Mouse (Mus musculus) lung, embryonic 14.5 days (tissue): Measurements from ENCODE around the gene Edem3. TPM values are rescaled to one million over a fixed set of nuclear protein-coding genes. Genes with fewer than 3 reads are reported as not detected.
"Not testable (repeated sequence)": the region's sequence is repeated elsewhere in the genome, so short reads cannot be mapped to it uniquely, and the experiment has no call there.

Source experiments
- ATAC-seq: fragments of 200-750 bp; cut with Nextera tagmentation; 2 replicates; pipeline ENCODE4 v1.8.0; 2017; ENCODE audit warnings: mild to moderate bottlenecking, moderate TSS enrichment, moderate library complexity; ENCODE audit not compliant: insufficient read depth
- DNase-seq: peaks from one replicate; pipeline ENCODE4 v3.0.0-alpha.2; 2015
- H3K27ac ChIP-seq: fragments of 300-500 bp; sonication (generic); 2 replicates; pipeline ENCODE4 v1.5.1; 2014; ENCODE audit warnings: low read depth, mild to moderate bottlenecking, moderate library complexity
- H3K27me3 ChIP-seq: fragments of 300-500 bp; sonication (generic); 2 replicates; pipeline ENCODE4 v1.6.1; 2014; ENCODE audit warnings: low read length, control low read depth; ENCODE audit not compliant: insufficient read depth
- H3K36me3 ChIP-seq: fragments of 300-500 bp; sonication (generic); 2 replicates; pipeline ENCODE4 v1.6.1; 2014; ENCODE audit warnings: control low read depth; ENCODE audit not compliant: insufficient read depth
- H3K4me1 ChIP-seq: fragments of 300-500 bp; sonication (generic); 2 replicates; pipeline ENCODE4 v1.6.1; 2014; ENCODE audit warnings: antibody characterized with exemption, control low read depth; ENCODE audit not compliant: insufficient read depth
- H3K4me2 ChIP-seq: fragments of 300-500 bp; sonication (generic); 2 replicates; pipeline ENCODE4 v1.6.1; 2014; ENCODE audit warnings: mild to moderate bottlenecking
- H3K4me3 ChIP-seq: fragments of 300-500 bp; sonication (generic); 2 replicates; pipeline ENCODE4 v1.5.1; 2014; ENCODE audit warnings: low read depth, low read length
- H3K9ac ChIP-seq: fragments of 300-500 bp; sonication (generic); 2 replicates; pipeline ENCODE4 v1.6.1; 2014
- H3K9me3 ChIP-seq: fragments of 300-500 bp; sonication (generic); 2 replicates; pipeline ENCODE4 v1.6.1; 2016; ENCODE audit warnings: low read depth, low read length, control low read depth
- CTCF ChIP-seq: IDR thresholded peaks from 2 replicates; pipeline ENCODE4 v1.5.1; 2016; ENCODE audit warnings: antibody characterized with exemption, low read depth
- WGBS: fragments of 180-500 bp; shearing (Covaris S2); extraction: QIAGEN DNeasy Blood & Tissue Kit; methylation state at CpG from one replicate; pipeline ENCODE4 v1.1.7; 2014; 5-methylcytosine and 5-hydroxymethylcytosine counted together
- polyA plus RNA-seq: library from polyadenylated mRNA; unstranded; fragments of >200 nt; fragmentation: Nextera tagmentation; extraction: Ambion mirVana; gene quantifications from 2 replicates; pipeline ENCODE4 v1.2.1, GENCODE M21; 2014

Edem3 gene
- polyA plus RNA-seq, 1 experiment from 2014 or later: 24.5 TPM

GRCm38 (mm10) chr1:151778592-151778991 lies 23.4 kb downstream of the Edem3 start:
- no peak for DNase-seq
- 84% methylated on average over 1 of the region's 1 CpGs for WGBS
- no peak for TF ChIP-seq CTCF
- Histone ChIP-seq H3K27me3 (no peaks in the 10 kb centered on the region), H3K27ac (no peak overlapping the region), H3K4me2 (no peak overlapping the region), H3K4me3 (no peak overlapping the region), H3K9me3 (no peaks in the 10 kb centered on the region), H3K36me3 (peaks cover 37% of the 10 kb centered on the region), H3K9ac (no peak overlapping the region), H3K4me1 (no peaks in the 10 kb centered on the region)
- no peak for ATAC-seq

GRCm38 (mm10) chr1:151779306-151779705 lies 24.1 kb downstream of the Edem3 start:
- no peaks in the 10 kb centered on the region for H3K9me3 ChIP-seq
- TF ChIP-seq CTCF: no peak
- DNase-seq (no peak), ATAC-seq (no peak)
- no peak overlapping the region for H3K27ac ChIP-seq
- no peaks in the 10 kb centered on the region for H3K27me3 ChIP-seq
- 90% methylated on average over 2 of the region's 2 CpGs for WGBS
- no peak overlapping the region for H3K4me2 ChIP-seq
- H3K36me3 ChIP-seq: peaks cover 37% of the 10 kb centered on the region
- H3K4me1 ChIP-seq: no peaks in the 10 kb centered on the region
- no peak overlapping the region for H3K9ac ChIP-seq
- no peak overlapping the region for H3K4me3 ChIP-seq

- no peaks in the 10 kb centered on the region for H3K27me3 ChIP-seq
- no peak overlapping the region for H3K4me3 ChIP-seq
- DNase-seq (no peak), ATAC-seq (no peak)
- no peaks in the 10 kb centered on the region for H3K4me1 ChIP-seq
- H3K36me3 ChIP-seq: peaks cover 45% of the 10 kb centered on the region
- TF ChIP-seq CTCF: no peak
- no peak overlapping the region for H3K4me2 ChIP-seq
- no peak overlapping the region for H3K27ac ChIP-seq
- no peaks in the 10 kb centered on the region for H3K9me3 ChIP-seq
- H3K9ac ChIP-seq: no peak overlapping the region
- 79% methylated on average over 7 of the region's 7 CpGs for WGBS
These were observed 26.3 kb downstream of the Edem3 start for GRCm38 (mm10) chr1:151781447-151781846.

- Histone ChIP-seq H3K4me3 (no peak overlapping the region), H3K9ac (no peak overlapping the region), H3K27ac (no peak overlapping the region), H3K4me2 (no peak overlapping the region), H3K36me3 (peaks cover 33% of the 10 kb centered on the region), H3K9me3 (no peaks in the 10 kb centered on the region), H3K27me3 (no peaks in the 10 kb centered on the region), H3K4me1 (no peaks in the 10 kb centered on the region)
- no peak for TF ChIP-seq CTCF
- 93% methylated on average over 2 of the region's 2 CpGs for WGBS
- no peak for DNase-seq
- no peak for ATAC-seq
These were observed 28.2 kb downstream of the Edem3 start for GRCm38 (mm10) chr1:151783403-151783802.

- H3K36me3 ChIP-seq: peaks cover 22% of the 10 kb centered on the region; the same call in 1 of the 2 replicates
- H3K27ac ChIP-seq: no peak overlapping the region
- no peak for TF ChIP-seq CTCF
- ATAC-seq (no peak), DNase-seq (no peak)
- WGBS: 85% methylated on average over 5 of the region's 5 CpGs
- H3K4me2 ChIP-seq: no peak overlapping the region
- no peak overlapping the region for H3K9ac ChIP-seq
- H3K27me3 ChIP-seq: no peaks in the 10 kb centered on the region
- no peaks in the 10 kb centered on the region for H3K4me1 ChIP-seq
- H3K9me3 ChIP-seq: no peaks in the 10 kb centered on the region
- no peak overlapping the region for H3K4me3 ChIP-seq
These were observed 31.2 kb downstream of the Edem3 start for GRCm38 (mm10) chr1:151786406-151786805.

- H3K36me3 ChIP-seq: peaks cover 20% of the 10 kb centered on the region; the same call in 1 of the 2 replicates
- WGBS: 82% methylated on average over 4 of the region's 4 CpGs
- no peaks in the 10 kb centered on the region for H3K9me3 ChIP-seq
- no peak overlapping the region for H3K4me2 ChIP-seq
- no peak overlapping the region for H3K27ac ChIP-seq
- DNase-seq (no peak), ATAC-seq (no peak)
- H3K4me1 ChIP-seq: no peaks in the 10 kb centered on the region
- no peak for TF ChIP-seq CTCF
- no peak overlapping the region for H3K9ac ChIP-seq
- H3K27me3 ChIP-seq: no peaks in the 10 kb centered on the region
- H3K4me3 ChIP-seq: no peak overlapping the region
These were observed 34.0 kb downstream of the Edem3 start for GRCm38 (mm10) chr1:151789136-151789535.

- H3K4me2 ChIP-seq, H3K4me1 ChIP-seq, H3K9ac ChIP-seq, H3K4me3 ChIP-seq, ATAC-seq, H3K27ac ChIP-seq, H3K9me3 ChIP-seq, H3K27me3 ChIP-seq, DNase-seq: not testable (repeated sequence)
- peaks cover 28% of the 10 kb centered on the region for H3K36me3 ChIP-seq
- WGBS: 80% methylated on average over 8 of the region's 8 CpGs
These were observed 36.9 kb downstream of the Edem3 start for GRCm38 (mm10) chr1:151792076-151792475.

- not testable (repeated sequence) for DNase-seq, H3K9me3 ChIP-seq, H3K27ac ChIP-seq, H3K4me1 ChIP-seq, H3K4me2 ChIP-seq, H3K4me3 ChIP-seq, H3K27me3 ChIP-seq, ATAC-seq, H3K9ac ChIP-seq
- H3K36me3 ChIP-seq: peaks cover 54% of the 10 kb centered on the region
- 52% methylated on average over 3 of the region's 3 CpGs for WGBS
These were observed 47.6 kb downstream of the Edem3 start for GRCm38 (mm10) chr1:151802795-151803194.
